Mouse (Mus musculus): ENCODE measurements around the gene Trappc5. TPM values are rescaled to one million over a fixed set of nuclear protein-coding genes. Genes with fewer than 3 reads are reported as not detected.

Gene Trappc5
- total and polyA plus RNA-seq, 3 experiments = 15.5 to 22.3 (median 20.2) TPM

GRCm38 (mm10) chr8:3646824-3647531 is 29.1 kb upstream of the Trappc5 start:
- Histone ChIP-seq H3K9me3 (replicated peaks) (no peaks in the 10 kb centered on the region), H3K4me3 (ENCODE audit: low read depth, low read length) (no peak overlapping the region), H3K36me3 (replicated peaks) (peaks cover 20% of the 10 kb centered on the region), H3K4me1 (ENCODE audit: insufficient read depth, low read depth, low read length) (peaks cover 8% of the 10 kb centered on the region), H3K27me3 (ENCODE audit: insufficient read depth, low read length) (peaks cover 24% of the 10 kb centered on the region)
- ATAC-seq (ENCODE audit: extremely low read depth, insufficient number of reproducible peaks, low FRiP score, poor library complexity, severe bottlenecking) (no peak), DNase-seq (ENCODE audit: low spot score) (no peak)
- TF ChIP-seq TAL1 (conservative IDR thresholded peaks at IDR 0.05; ENCODE audit: low read depth, low read length) (no peak), GATA2 (IDR thresholded peaks at IDR 0.05; ENCODE audit: borderline replicate concordance, low read depth, low read length) (no peak), CTCF (IDR thresholded peaks at IDR 0.05; ENCODE audit: low read depth, low read length) (no peak), POLR2AphosphoS5 (IDR thresholded peaks at IDR 0.05; ENCODE audit: insufficient replicate concordance, low read depth, low read length) (no peak), GATA1 (IDR thresholded peaks at IDR 0.05; ENCODE audit: borderline replicate concordance, low read length) (no peak)

- Histone ChIP-seq H3K36me3 (replicated peaks) (peaks cover 14% of the 10 kb centered on the region), H3K9me3 (replicated peaks) (no peaks in the 10 kb centered on the region), H3K4me3 (ENCODE audit: low read depth, low read length) (no peak overlapping the region), H3K4me1 (ENCODE audit: insufficient read depth, low read depth, low read length) (peaks cover 8% of the 10 kb centered on the region), H3K27me3 (ENCODE audit: insufficient read depth, low read length) (peaks cover 27% of the 10 kb centered on the region)
- TF ChIP-seq CTCF (IDR thresholded peaks at IDR 0.05; ENCODE audit: low read depth, low read length) (no peak), POLR2AphosphoS5 (IDR thresholded peaks at IDR 0.05; ENCODE audit: insufficient replicate concordance, low read depth, low read length) (no peak), TAL1 (conservative IDR thresholded peaks at IDR 0.05; ENCODE audit: low read depth, low read length) (no peak), GATA2 (IDR thresholded peaks at IDR 0.05; ENCODE audit: borderline replicate concordance, low read depth, low read length) (no peak), GATA1 (IDR thresholded peaks at IDR 0.05; ENCODE audit: borderline replicate concordance, low read length) (no peak)
- no peak for DNase-seq (ENCODE audit: low spot score)
- ATAC-seq (ENCODE audit: extremely low read depth, insufficient number of reproducible peaks, low FRiP score, poor library complexity, severe bottlenecking) = no peak
These were observed 28.5 kb upstream of the Trappc5 start for GRCm38 (mm10) chr8:3647561-3647960.

- peaks cover 8% of the 10 kb centered on the region for H3K4me1 ChIP-seq (ENCODE audit: insufficient read depth, low read depth, low read length)
- no peak for ATAC-seq (ENCODE audit: extremely low read depth, insufficient number of reproducible peaks, low FRiP score, poor library complexity, severe bottlenecking)
- no peak for DNase-seq (ENCODE audit: low spot score)
- H3K9me3 ChIP-seq (replicated peaks) = no peaks in the 10 kb centered on the region
- no peak overlapping the region for H3K4me3 ChIP-seq (ENCODE audit: low read depth, low read length)
- peaks cover 27% of the 10 kb centered on the region for H3K27me3 ChIP-seq (ENCODE audit: insufficient read depth, low read length)
- TF ChIP-seq GATA1 (IDR thresholded peaks at IDR 0.05; ENCODE audit: borderline replicate concordance, low read length) (no peak), TAL1 (conservative IDR thresholded peaks at IDR 0.05; ENCODE audit: low read depth, low read length) (no peak), GATA2 (IDR thresholded peaks at IDR 0.05; ENCODE audit: borderline replicate concordance, low read depth, low read length) (no peak), CTCF (IDR thresholded peaks at IDR 0.05; ENCODE audit: low read depth, low read length) (no peak), POLR2AphosphoS5 (IDR thresholded peaks at IDR 0.05; ENCODE audit: insufficient replicate concordance, low read depth, low read length) (no peak)
- H3K36me3 ChIP-seq (replicated peaks) = peaks cover 7% of the 10 kb centered on the region
These were observed 27.8 kb upstream of the Trappc5 start for GRCm38 (mm10) chr8:3648268-3648667.

GRCm38 (mm10) chr8:3648990-3649389 is 27.1 kb upstream of the Trappc5 start:
- Histone ChIP-seq H3K27me3 (ENCODE audit: insufficient read depth, low read length) (peaks cover 27% of the 10 kb centered on the region), H3K36me3 (replicated peaks) (peaks cover 2% of the 10 kb centered on the region), H3K4me3 (ENCODE audit: low read depth, low read length) (no peak overlapping the region), H3K4me1 (ENCODE audit: insufficient read depth, low read depth, low read length) (peaks cover 8% of the 10 kb centered on the region), H3K9me3 (replicated peaks) (no peaks in the 10 kb centered on the region)
- TF ChIP-seq GATA1 (IDR thresholded peaks at IDR 0.05; ENCODE audit: borderline replicate concordance, low read length) (no peak), GATA2 (IDR thresholded peaks at IDR 0.05; ENCODE audit: borderline replicate concordance, low read depth, low read length) (no peak), POLR2AphosphoS5 (IDR thresholded peaks at IDR 0.05; ENCODE audit: insufficient replicate concordance, low read depth, low read length) (no peak), CTCF (IDR thresholded peaks at IDR 0.05; ENCODE audit: low read depth, low read length) (no peak), TAL1 (conservative IDR thresholded peaks at IDR 0.05; ENCODE audit: low read depth, low read length) (no peak)
- DNase-seq (ENCODE audit: low spot score) = no peak
- no peak for ATAC-seq (ENCODE audit: extremely low read depth, insufficient number of reproducible peaks, low FRiP score, poor library complexity, severe bottlenecking)

GRCm38 (mm10) chr8:3652845-3653244 is 23.3 kb upstream of the Trappc5 start:
- TF ChIP-seq TAL1 (conservative IDR thresholded peaks at IDR 0.05; ENCODE audit: low read depth, low read length) = no peak
- no peak for TF ChIP-seq GATA2 (IDR thresholded peaks at IDR 0.05; ENCODE audit: borderline replicate concordance, low read depth, low read length)
- no peak for TF ChIP-seq CTCF (IDR thresholded peaks at IDR 0.05; ENCODE audit: low read depth, low read length)
- TF ChIP-seq GATA1 (IDR thresholded peaks at IDR 0.05; ENCODE audit: borderline replicate concordance, low read length) = no peak
- no peak for TF ChIP-seq POLR2AphosphoS5 (IDR thresholded peaks at IDR 0.05; ENCODE audit: insufficient replicate concordance, low read depth, low read length)
- peaks cover 51% of the 10 kb centered on the region for H3K27me3 ChIP-seq (ENCODE audit: insufficient read depth, low read length)
- H3K9me3 ChIP-seq (replicated peaks) = no peaks in the 10 kb centered on the region
- DNase-seq (ENCODE audit: low spot score) (no peak), ATAC-seq (ENCODE audit: extremely low read depth, insufficient number of reproducible peaks, low FRiP score, poor library complexity, severe bottlenecking) (no peak)
- H3K4me1 ChIP-seq (ENCODE audit: insufficient read depth, low read depth, low read length) = peaks cover 2% of the 10 kb centered on the region; the same call in 1 of the 2 replicates
- no peaks in the 10 kb centered on the region for H3K36me3 ChIP-seq (replicated peaks)
- H3K4me3 ChIP-seq (ENCODE audit: low read depth, low read length) = no peak overlapping the region

- ATAC-seq (ENCODE audit: extremely low read depth, insufficient number of reproducible peaks, low FRiP score, poor library complexity, severe bottlenecking) (no peak), DNase-seq (ENCODE audit: low spot score) (no peak)
- Histone ChIP-seq H3K4me1 (ENCODE audit: insufficient read depth, low read depth, low read length) (no peaks in the 10 kb centered on the region), H3K4me3 (ENCODE audit: low read depth, low read length) (no peak overlapping the region), H3K27me3 (ENCODE audit: insufficient read depth, low read length) (peaks cover 51% of the 10 kb centered on the region), H3K36me3 (replicated peaks) (no peaks in the 10 kb centered on the region), H3K9me3 (replicated peaks) (no peaks in the 10 kb centered on the region)
- no peak for TF ChIP-seq TAL1 (conservative IDR thresholded peaks at IDR 0.05; ENCODE audit: low read depth, low read length)
- no peak for TF ChIP-seq GATA2 (IDR thresholded peaks at IDR 0.05; ENCODE audit: borderline replicate concordance, low read depth, low read length)
- TF ChIP-seq POLR2AphosphoS5 (IDR thresholded peaks at IDR 0.05; ENCODE audit: insufficient replicate concordance, low read depth, low read length) = no peak
- no peak for TF ChIP-seq GATA1 (IDR thresholded peaks at IDR 0.05; ENCODE audit: borderline replicate concordance, low read length)
- TF ChIP-seq CTCF (IDR thresholded peaks at IDR 0.05; ENCODE audit: low read depth, low read length) = no peak
These were observed 21.2 kb upstream of the Trappc5 start for GRCm38 (mm10) chr8:3654726-3655508.

All from G1E (cell line).